Mouse (Mus musculus) heart, postnatal 36 days (tissue): Measurements from ENCODE around the gene Cacna2d1. TPM values are rescaled to one million over a fixed set of nuclear protein-coding genes. Genes with fewer than 3 reads are reported as not detected.

Experiments
- DNase-seq, 2 experiments: peaks; one replicate each; pipeline ENCODE4 v3.0.0; 2021 to 2022
- intact Hi-C: fragments of 180-260 bp; cut with DNase I; formaldehyde crosslinking; loops from one replicate; pipeline ENCODE4 v1.15.1; 2025
- total RNA-seq, 2 experiments: library from RNA; stranded (reverse); gene quantifications; 2 replicates each; pipeline ENCODE4 v1.2.3; 2021

Cacna2d1 gene
- 100 to 1,000 TPM in 1 of 2 experiments, 10 to 100 TPM in 1; 95.3 to 107 TPM for total RNA-seq

GRCm38 (mm10) chr5:15934376-15935233 lies at the start of gene Cacna2d1:
Cacna2d1 (plus strand) TSS chr5:15934691.
- peak; percentile 58 to 74 for DNase-seq
- intact Hi-C loops: loop anchor here (2.0 to 5.0 kb wide), 2 partner anchors 38 to 120 kb away; no protein-coding TSS in a partner anchor

GRCm38 (mm10) chr5:15895098-15895497 lies 39.4 kb upstream of the Cacna2d1 start:
- intact Hi-C loops: no loop called here
- no peak for DNase-seq

- DNase-seq: no peak
- intact Hi-C loops: no loop called here
Observed at GRCm38 (mm10) chr5:15896706-15897105, 37.8 kb upstream of the Cacna2d1 start.

DNA sequence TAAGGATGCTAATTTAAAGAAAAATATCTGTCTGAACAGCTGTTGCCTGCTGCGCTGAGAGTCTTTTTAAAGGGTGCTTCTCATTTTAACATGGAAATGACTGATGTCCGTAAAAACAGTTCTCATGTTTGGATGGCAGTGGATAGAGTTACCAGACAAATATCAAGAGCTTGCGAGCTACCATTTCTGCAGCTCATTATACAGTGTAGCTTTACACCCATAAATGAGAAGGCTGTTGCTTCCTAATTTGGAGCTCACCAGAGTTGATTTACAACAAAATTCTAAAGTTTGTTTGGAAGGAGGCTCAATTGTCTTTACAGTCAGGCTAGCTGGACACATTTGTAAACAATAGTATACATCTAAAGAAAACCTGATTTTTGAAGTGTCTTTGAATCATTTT lies 28.0 kb upstream of the Cacna2d1 start:
- DNase-seq: no peak
- intact Hi-C loops: no loop called here

GRCm38 (mm10) chr5:15914931-15915330 lies 19.6 kb upstream of the Cacna2d1 start:
- intact Hi-C loops: no loop called here
- no peak for DNase-seq

- intact Hi-C loops: no loop called here
- DNase-seq: no peak
Observed at GRCm38 (mm10) chr5:15928506-15928905, 6.0 kb upstream of the Cacna2d1 start.

DNA sequence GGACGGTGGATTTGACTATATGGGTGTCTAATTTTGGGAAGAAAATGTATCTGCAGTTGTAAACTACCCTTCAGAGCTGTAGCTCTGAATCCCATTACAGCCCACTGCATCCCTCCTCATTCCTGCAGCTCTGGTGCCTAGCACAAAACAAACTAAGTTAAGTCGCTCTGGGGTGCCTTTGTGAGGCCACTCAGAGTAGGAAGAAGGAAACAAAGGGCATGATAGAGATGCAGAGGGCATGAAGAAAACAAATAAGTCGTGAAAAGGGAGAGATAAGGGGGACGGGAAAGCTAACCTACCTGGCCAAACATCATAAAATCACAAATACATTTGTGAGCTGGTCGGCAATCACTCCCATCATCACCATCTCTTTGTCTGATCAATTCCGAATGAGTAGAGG lies 1.5 kb upstream of the Cacna2d1 start:
- DNase-seq: no peak
- intact Hi-C loops: no loop called here

- intact Hi-C loops: loop anchor here (2.0 kb wide), 1 partner anchor 121 kb away; no protein-coding TSS in a partner anchor
- DNase-seq: peak in 1 of 2 experiments; percentile 2
Observed at GRCm38 (mm10) chr5:15933581-15934375, 713 bp upstream of the Cacna2d1 start.

DNA sequence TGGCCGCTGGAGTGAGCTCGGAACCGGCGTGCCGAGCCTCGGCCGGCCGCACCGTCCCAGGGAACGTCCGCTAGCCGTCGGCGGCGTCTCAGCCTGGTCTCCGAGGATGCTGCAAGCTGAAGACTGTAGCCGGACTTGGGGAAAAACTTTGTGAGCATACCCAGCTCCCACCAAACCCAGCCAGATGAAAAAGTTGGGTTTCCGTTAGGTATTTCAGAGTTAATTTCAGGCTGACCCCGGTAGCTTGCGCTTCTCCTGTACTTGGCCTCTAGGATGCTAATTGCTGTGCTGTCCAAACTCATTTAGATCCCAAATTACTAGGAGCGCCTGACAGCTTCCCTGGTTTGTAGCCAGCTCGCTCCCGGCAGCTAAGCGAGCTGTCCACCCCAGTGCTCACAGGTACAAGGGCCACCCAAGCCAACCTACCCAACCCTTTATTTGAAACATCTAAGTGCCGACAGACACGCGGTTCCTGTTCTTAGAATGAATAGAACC lies 790 bp downstream of the Cacna2d1 start:
- intact Hi-C loops: loop anchor here (2.0 to 5.0 kb wide), 2 partner anchors 37 to 120 kb away; no protein-coding TSS in a partner anchor
- DNase-seq: peak in 1 of 2 experiments; percentile 22

DNA sequence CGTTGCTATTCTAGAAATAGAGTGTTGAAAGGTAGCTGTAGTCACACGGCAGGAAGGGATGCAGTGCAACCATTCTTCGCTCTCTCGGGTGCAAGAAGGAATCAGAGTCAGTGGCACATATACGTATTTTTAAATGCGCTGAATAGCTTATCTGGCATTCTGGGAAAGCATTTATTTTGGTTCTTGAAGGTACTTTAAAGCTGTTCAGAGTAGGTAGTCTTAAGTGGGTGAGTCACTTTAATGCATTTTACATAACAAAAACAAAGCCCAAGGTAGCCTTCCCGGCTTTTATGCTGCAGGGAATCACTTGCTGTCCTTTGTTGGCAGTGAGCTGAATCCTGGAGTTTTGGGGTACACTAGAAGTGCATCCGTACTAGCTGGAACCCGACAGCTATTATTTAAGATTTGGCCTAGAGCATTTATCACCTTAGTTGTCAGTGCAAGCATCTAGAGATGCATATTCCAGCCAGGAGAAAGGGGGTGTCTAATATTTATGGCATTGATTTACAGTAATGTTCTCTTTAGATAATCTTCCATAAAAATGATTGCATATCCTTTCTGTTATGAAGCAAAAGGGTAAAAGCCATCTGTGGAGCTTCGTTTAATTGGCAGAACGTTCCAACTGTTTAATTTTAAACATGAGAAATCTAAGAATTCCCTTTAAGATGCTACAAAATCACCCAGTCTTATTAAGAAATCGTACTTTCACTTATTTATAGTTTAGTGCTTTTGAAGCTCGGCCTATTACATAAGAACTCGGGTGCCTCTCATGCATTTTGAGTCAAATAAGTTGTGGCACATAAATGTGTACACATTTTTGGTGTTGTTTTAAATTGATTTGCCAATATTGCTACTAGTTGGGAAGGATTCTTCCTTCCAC lies 1.6 kb downstream of the Cacna2d1 start:
- intact Hi-C loops: loop anchor here (2.0 to 5.0 kb wide), 2 partner anchors 36 to 119 kb away; no protein-coding TSS in a partner anchor
- no peak for DNase-seq

DNA sequence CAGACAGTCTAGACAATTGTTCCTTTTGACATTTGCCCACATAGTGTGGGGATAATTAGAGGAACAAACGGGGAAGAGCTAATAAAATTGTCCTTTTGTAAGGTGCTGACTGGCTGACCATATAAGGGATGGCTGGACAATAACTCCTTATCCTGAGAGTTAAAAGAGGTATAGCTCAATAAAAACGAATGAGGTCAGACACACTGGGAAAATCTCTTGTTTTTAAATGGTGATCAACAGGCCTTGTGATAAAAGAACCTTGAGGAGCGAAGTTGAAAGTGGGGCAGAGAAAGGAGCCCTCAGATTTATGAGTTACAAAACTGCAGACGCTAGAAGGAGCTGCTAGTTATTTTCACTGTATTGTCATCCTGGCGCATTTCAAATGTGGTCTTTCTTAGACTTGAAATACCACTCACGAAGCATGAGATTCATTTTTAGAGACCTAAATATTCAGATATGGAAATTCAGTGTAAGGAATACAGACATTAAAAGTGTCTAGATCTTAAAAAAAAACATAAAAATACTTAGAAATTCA lies 6.8 kb downstream of the Cacna2d1 start:
- intact Hi-C loops: no loop called here
- no peak for DNase-seq

DNA sequence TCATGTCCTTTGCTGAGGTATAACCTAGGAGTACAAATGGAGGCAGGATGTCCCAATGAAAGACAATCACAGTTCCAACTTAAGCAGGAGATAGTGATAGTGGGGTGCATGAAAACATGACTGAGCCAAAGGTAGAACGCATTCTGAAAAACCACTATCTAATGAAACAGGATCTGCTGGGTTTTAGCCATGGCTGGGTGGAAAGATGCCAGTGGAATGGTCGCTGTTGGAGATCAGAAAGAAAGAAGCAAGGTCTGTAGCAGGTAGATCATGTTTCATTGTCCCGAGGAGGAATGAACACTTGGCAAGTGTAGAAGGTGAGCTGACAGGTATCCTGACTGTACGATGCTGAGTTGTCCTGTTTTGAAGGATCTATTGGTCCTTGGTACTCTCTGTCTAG lies 7.6 kb downstream of the Cacna2d1 start:
- no peak for DNase-seq
- intact Hi-C loops: no loop called here

GRCm38 (mm10) chr5:15948290-15949037 lies 14.0 kb downstream of the Cacna2d1 start:
- intact Hi-C loops: no loop called here

DNA sequence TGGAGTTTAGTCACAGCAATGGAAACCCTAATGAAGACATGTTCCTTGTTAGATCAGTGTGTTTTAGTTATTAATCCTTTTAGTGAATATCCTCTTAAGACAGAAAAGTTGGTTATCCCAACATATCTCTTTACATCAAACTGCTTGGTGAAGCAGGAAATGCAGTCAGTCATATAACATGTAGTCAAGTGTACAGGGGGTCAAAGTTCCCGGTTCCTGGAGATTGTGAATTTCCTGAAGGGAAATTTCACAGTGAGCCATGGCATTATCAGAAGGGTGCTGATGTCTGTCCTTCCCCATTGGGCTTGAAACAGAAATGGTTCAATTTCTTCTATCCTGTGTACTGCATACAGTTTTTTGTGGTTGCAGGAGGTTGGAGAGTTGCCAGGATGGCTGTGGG lies 25.3 kb downstream of the Cacna2d1 start:
- DNase-seq: no peak
- intact Hi-C loops: no loop called here

More at GRCm38 (mm10) chr5:15948290-15949037, 14.0 kb downstream of the Cacna2d1 start:
- DNase-seq: no peak

GRCm38 (mm10) chr5:15961866-15962265 lies 27.4 kb downstream of the Cacna2d1 start:
- no peak for DNase-seq
- intact Hi-C loops: no loop called here

GRCm38 (mm10) chr5:15966888-15967287 lies 32.4 kb downstream of the Cacna2d1 start:
- no peak for DNase-seq
- intact Hi-C loops: loop anchor here (5.0 kb wide), 1 partner anchor 40 kb away; no protein-coding TSS in a partner anchor

DNA sequence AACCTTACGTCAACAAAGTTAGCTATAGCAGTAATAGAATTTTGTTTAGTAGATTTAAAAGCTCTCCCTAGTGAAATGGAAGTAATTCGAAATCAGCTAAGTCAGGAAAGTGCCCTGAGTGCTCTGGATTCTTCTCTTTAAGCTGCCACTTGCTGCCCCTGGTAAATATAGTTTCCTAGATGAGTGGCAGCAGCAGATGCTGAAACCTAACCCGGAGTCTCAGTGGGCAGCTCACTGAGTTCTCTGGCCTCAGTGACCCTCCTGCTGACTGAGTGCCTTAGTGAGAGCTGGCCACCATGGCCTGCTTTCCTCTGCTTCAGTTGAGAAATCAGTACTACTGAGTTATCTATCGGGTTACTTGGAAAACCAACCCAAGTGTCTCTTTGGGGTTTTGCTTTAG lies 37.3 kb downstream of the Cacna2d1 start:
- intact Hi-C loops: loop anchor here (5.0 kb wide), 1 partner anchor 35 kb away; no protein-coding TSS in a partner anchor
- no peak for DNase-seq

GRCm38 (mm10) chr5:15972351-15972750 lies 37.9 kb downstream of the Cacna2d1 start:
- intact Hi-C loops: loop anchor here (5.0 kb wide), 1 partner anchor 35 kb away; no protein-coding TSS in a partner anchor
- DNase-seq: no peak

DNA sequence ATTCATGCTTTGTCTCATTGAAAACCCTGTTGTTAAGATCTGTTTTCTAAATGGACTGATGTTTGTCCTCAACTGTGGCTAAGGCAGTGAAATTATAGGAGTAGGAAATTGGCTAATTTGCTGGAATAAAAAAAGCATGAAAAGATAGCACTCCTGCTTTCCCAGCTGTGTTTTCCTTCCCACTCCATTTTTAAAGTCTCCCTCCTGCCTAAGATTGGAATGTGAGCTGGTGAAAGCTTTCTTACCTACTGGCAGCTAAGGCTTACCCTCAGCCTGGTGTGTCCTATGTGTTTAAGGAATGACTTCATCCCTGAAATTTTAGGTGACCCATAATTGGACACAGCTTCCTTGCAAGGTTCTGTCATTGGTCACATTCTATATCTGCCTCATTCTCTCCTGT lies 40.2 kb downstream of the Cacna2d1 start:
- no peak for DNase-seq
- intact Hi-C loops: loop anchor here (5.0 kb wide), 1 partner anchor 37 kb away; no protein-coding TSS in a partner anchor
